In genomic region chr12:102949395-102950208, GRCm38 (mm10) we compare ENCODE assay signal across 8 mouse cellular contexts. TPM values are rescaled to one million over a fixed set of nuclear protein-coding genes. Genes with fewer than 3 reads are reported as not detected.
DNase-seq lines count a peak whose midpoint lies in the region; ATAC-seq lines count a peak whose summit lies in the region.

No protein-coding gene starts in this region.

- peaks cover 2 to 5% of the 10 kb centered on the region in 2 experiments; a peak in 1 of 4 replicates for H3K4me1 ChIP-seq in heart, embryonic 14.5 days (ENCODE audit: control insufficient read depth in 2 of 2, insufficient read depth in 2 of 2, low read length in 2 of 2)
- H3K4me1 ChIP-seq in liver, embryonic 11.5 days (replicated peaks; ENCODE audit: control insufficient read depth, insufficient read depth, low read length): no peaks in the 10 kb centered on the region; the same call in 1 of the 2 replicates
- peaks cover 46% of the 10 kb centered on the region for H3K4me1 ChIP-seq in neural tube, embryonic 13.5 days (replicated peaks)

- peak; percentile 64; the same call in 1 of the 2 replicates for ATAC-seq in heart, embryonic 14.5 days (ENCODE audit: insufficient number of reproducible peaks, insufficient read depth, low FRiP score, low read depth)
- peak; percentile 57 for ATAC-seq in liver, embryonic 11.5 days (replicated peaks; ENCODE audit: low FRiP score)
- peak; percentile 85 for ATAC-seq in neural tube, embryonic 13.5 days (ENCODE audit: low read depth)

- no peaks in the 10 kb centered on the region for H3K9me3 ChIP-seq in heart, embryonic 14.5 days (ENCODE audit: control insufficient read depth, low read length)
- H3K9me3 ChIP-seq in liver, embryonic 11.5 days (ENCODE audit: control insufficient read depth, low read length): no peaks in the 10 kb centered on the region
- H3K9me3 ChIP-seq in neural tube, embryonic 13.5 days: no peaks in the 10 kb centered on the region

- peak overlapping the region; percentile 68 for H3K4me2 ChIP-seq in heart, embryonic 14.5 days (ENCODE audit: low read length)
- peak overlapping the region; percentile 81 for H3K4me2 ChIP-seq in liver, embryonic 11.5 days
- peak overlapping the region; percentile 73 for H3K4me2 ChIP-seq in neural tube, embryonic 13.5 days

- no peaks in the 10 kb centered on the region for H3K36me3 ChIP-seq in heart, embryonic 14.5 days (ENCODE audit: control insufficient read depth, insufficient read depth, low read length)
- no peaks in the 10 kb centered on the region for H3K36me3 ChIP-seq in liver, embryonic 11.5 days (ENCODE audit: control insufficient read depth, insufficient read depth, low read length)
- H3K36me3 ChIP-seq in neural tube, embryonic 13.5 days: no peaks in the 10 kb centered on the region

- peaks cover 9% of the 10 kb centered on the region for H3K27me3 ChIP-seq in heart, embryonic 14.5 days (ENCODE audit: control insufficient read depth, insufficient read depth, low read length)
- peaks cover 21% of the 10 kb centered on the region for H3K27me3 ChIP-seq in liver, embryonic 11.5 days (replicated peaks; ENCODE audit: control insufficient read depth, insufficient read depth, low read length)
- peaks cover 8% of the 10 kb centered on the region for H3K27me3 ChIP-seq in neural tube, embryonic 13.5 days

- H3K9ac ChIP-seq in heart, embryonic 14.5 days (ENCODE audit: low read length): no peak overlapping the region
- no peak overlapping the region for H3K9ac ChIP-seq in liver, embryonic 11.5 days (ENCODE audit: low read depth, low read length)
- peak overlapping the region; percentile 85 for H3K9ac ChIP-seq in neural tube, embryonic 13.5 days

- H3K27ac ChIP-seq in heart, embryonic 14.5 days (replicated peaks in 1 of 2; ENCODE audit: control insufficient read depth in 1 of 2, insufficient read depth in 1 of 2, low read depth in 2 of 2, low read length in 2 of 2): no peak overlapping the region
- no peak overlapping the region for H3K27ac ChIP-seq in liver, embryonic 11.5 days (ENCODE audit: low read depth, low read length)
- peak overlapping the region; percentile 99 for H3K27ac ChIP-seq in neural tube, embryonic 13.5 days (replicated peaks)

- peak overlapping the region; percentile 50 to 54 for H3K4me3 ChIP-seq in heart, embryonic 14.5 days (ENCODE audit: control insufficient read depth in 1 of 2, insufficient read depth in 1 of 2, low read depth in 1 of 2, low read length in 2 of 2)
- H3K4me3 ChIP-seq in liver, embryonic 11.5 days (ENCODE audit: low read depth, low read length): peak overlapping the region; percentile 51
- peak overlapping the region; percentile 58 for H3K4me3 ChIP-seq in neural tube, embryonic 13.5 days

- peak; percentile 50 for DNase-seq in ovary, adult 18-20 months (ENCODE audit: low spot score)
- DNase-seq in ovary, postnatal 10 days (ENCODE audit: low spot score): no peak
- peak; percentile 78 for DNase-seq in embryo, embryonic 10.5 days (ENCODE audit: low spot score)
- peak; percentile 21 to 75 for DNase-seq in kidney, postnatal 36 days
- DNase-seq in liver, embryonic 11.5 days (ENCODE audit: low spot score): peak; percentile 58
- peak; percentile 52 for DNase-seq in yolk sac, embryonic 10.5 days (ENCODE audit: low spot score)

- 1% methylated on average over 40 of the region's 42 CpGs for WGBS in heart, embryonic 14.5 days
- WGBS in liver, embryonic 11.5 days: under 1% methylated on average over 42 of the region's 42 CpGs
- under 1% methylated on average over 42 of the region's 42 CpGs for WGBS in neural tube, embryonic 13.5 days

RNA-seq across cellular contexts. Expression of gene Unc79, which starts 0.9 kb away (rescaled TPM):
- 0.07 and 0.34 TPM in 2 replicates for polyA plus RNA-seq in heart, embryonic 14.5 days (2014; fragmentation: Nextera tagmentation; extraction: Ambion mirVana)
- 0.04 and 0.23 TPM in 2 replicates for polyA plus RNA-seq in liver, embryonic 11.5 days (2014; fragmentation: Nextera tagmentation; extraction: Ambion mirVana)
- polyA plus RNA-seq in neural tube, embryonic 13.5 days (2015; fragmentation: Nextera tagmentation; extraction: Ambion mirVana): 5.8 and 6.5 TPM in 2 replicates

RNA-seq across cellular contexts. Expression of gene Cox8c, which starts 50.5 kb away (rescaled TPM):
- not detected in 2 replicates for polyA plus RNA-seq in heart, embryonic 14.5 days (2014; fragmentation: Nextera tagmentation; extraction: Ambion mirVana)
- not detected in 2 replicates for polyA plus RNA-seq in liver, embryonic 11.5 days (2014; fragmentation: Nextera tagmentation; extraction: Ambion mirVana)
- polyA plus RNA-seq in neural tube, embryonic 13.5 days (2015; fragmentation: Nextera tagmentation; extraction: Ambion mirVana): not detected in 2 replicates
